Mouse (Mus musculus) left cerebral cortex, adult 18-20 months (tissue): Measurements from ENCODE around the gene Mphosph8. TPM values are rescaled to one million over a fixed set of nuclear protein-coding genes. Genes with fewer than 3 reads are reported as not detected.

Source experiments
- DNase-seq, 2 experiments: peaks; one replicate each; pipeline ENCODE4 v3.0.0; 2021 to 2022; ENCODE audit warnings: low spot score in 2 of 2, mixed read lengths in 1 of 2
- long read RNA-seq, 2 experiments: library from polyadenylated mRNA; stranded (forward); transcript quantifications; one replicate each; pipeline ENCODE4 v2.0.0; 2021
- total RNA-seq, 2 experiments: library from RNA; stranded (reverse); gene quantifications; 2 replicates each; pipeline ENCODE4 v1.2.3; 2021

The Mphosph8 gene
- total RNA-seq: 10 to 100 TPM; 54.8 to 60.2 TPM
- long read RNA-seq, experiment 1, transcript Mphosph8-201 (14 exons, 2,939 nt): major isoform, 72 of 93 reads
- long read RNA-seq, experiment 1, partial matches to known transcripts: 3 of 93 reads
- long read RNA-seq, experiment 1, other reads (novel, unspliced or antisense): 18 of 93 reads
- long read RNA-seq, experiment 2, transcript Mphosph8-201 (14 exons, 2,939 nt): major isoform, 49 of 71 reads
- long read RNA-seq, experiment 2, partial matches to known transcripts: 8 of 71 reads
- long read RNA-seq, experiment 2, other reads (novel, unspliced or antisense): 14 of 71 reads

- peak; percentile 100 for DNase-seq
These were observed at the start of gene Mphosph8 for GRCm38 (mm10) chr14:56667969-56668802. Gene Mphosph8 (plus strand): TSS chr14:56668248.

- DNase-seq: no peak
These were observed 47.6 kb upstream of the Mphosph8 start for GRCm38 (mm10) chr14:56620425-56620824.

GRCm38 (mm10) chr14:56626202-56626601, 41.8 kb upstream of the Mphosph8 start:
- DNase-seq: no peak

- DNase-seq: peak; percentile 7 to 22
These were observed 39.7 kb upstream of the Mphosph8 start for GRCm38 (mm10) chr14:56628336-56628735.

GRCm38 (mm10) chr14:56631109-56631508, 36.9 kb upstream of the Mphosph8 start:
- no peak for DNase-seq

- no peak for DNase-seq
These were observed 20.8 kb upstream of the Mphosph8 start for GRCm38 (mm10) chr14:56647206-56647605.

- DNase-seq: no peak
These were observed 18.6 kb upstream of the Mphosph8 start for GRCm38 (mm10) chr14:56649448-56649847.

- DNase-seq: peak in 1 of 2 experiments; percentile 41
These were observed 2.4 kb upstream of the Mphosph8 start for GRCm38 (mm10) chr14:56665651-56666050.

GRCm38 (mm10) chr14:56666909-56667308, 1.1 kb upstream of the Mphosph8 start:
- DNase-seq: no peak

- no peak for DNase-seq
These were observed 1.1 kb downstream of the Mphosph8 start for GRCm38 (mm10) chr14:56669046-56669620.

GRCm38 (mm10) chr14:56685426-56685825, 17.4 kb downstream of the Mphosph8 start:
- DNase-seq: no peak

- DNase-seq: no peak
These were observed 21.1 kb downstream of the Mphosph8 start for GRCm38 (mm10) chr14:56689116-56689515.

GRCm38 (mm10) chr14:56689766-56690165, 21.7 kb downstream of the Mphosph8 start:
- DNase-seq: peak in 1 of 2 experiments; percentile 26

- no peak for DNase-seq
These were observed 27.4 kb downstream of the Mphosph8 start for GRCm38 (mm10) chr14:56695495-56695894.

GRCm38 (mm10) chr14:56697836-56698235, 29.8 kb downstream of the Mphosph8 start:
- DNase-seq: no peak

- no peak for DNase-seq
These were observed 34.6 kb downstream of the Mphosph8 start for GRCm38 (mm10) chr14:56702644-56703043.

- DNase-seq: no peak
These were observed 37.6 kb downstream of the Mphosph8 start for GRCm38 (mm10) chr14:56705687-56706086.

GRCm38 (mm10) chr14:56726493-56726892, 58.4 kb downstream of the Mphosph8 start:
- no peak for DNase-seq

- no peak for DNase-seq
These were observed 72.1 kb downstream of the Mphosph8 start for GRCm38 (mm10) chr14:56740175-56740574.
